ENCODE assay signal across 27 mouse cellular contexts in the genomic region with DNA sequence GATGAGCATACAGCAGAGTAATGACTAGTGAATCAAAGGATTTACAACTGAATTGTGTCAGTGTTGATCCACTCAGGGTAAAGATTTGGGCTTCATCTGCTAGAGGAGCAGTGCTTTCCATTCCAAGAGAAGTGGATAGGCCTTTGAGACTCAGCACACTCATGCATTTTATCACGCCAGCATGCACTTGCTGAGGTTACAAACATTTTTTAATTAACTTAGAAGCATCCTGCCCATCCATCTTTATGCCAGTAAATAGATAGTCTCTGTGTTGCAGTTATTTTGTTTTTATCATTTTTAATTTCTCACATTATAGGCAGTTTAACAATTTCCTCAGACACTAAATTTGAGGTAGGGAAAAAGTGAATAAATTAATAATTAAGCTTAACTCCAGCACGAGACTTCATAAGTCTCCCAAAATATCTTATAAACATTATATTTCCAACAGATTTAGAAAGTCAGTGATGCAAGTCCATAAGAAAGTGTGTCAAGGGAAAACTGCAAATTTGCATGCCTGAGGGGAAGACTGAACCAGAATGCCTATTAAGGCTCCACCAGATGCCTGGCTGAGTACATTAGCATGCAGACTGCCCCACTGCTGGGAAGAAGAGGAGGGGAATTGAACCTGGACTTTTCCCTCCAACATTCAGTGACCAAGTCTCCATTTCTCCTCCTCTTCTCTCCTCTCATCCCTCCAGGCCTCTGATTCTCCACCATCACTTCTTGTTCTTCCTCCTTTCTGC.
A peak's percentile ranks its signal among the peaks of the same experiment; 100 is the strongest.
DNase-seq lines count a peak whose midpoint lies in the region; ATAC-seq and TF ChIP-seq lines count a peak whose summit lies in the region.
"Had no signal": no experiment of that assay in that cellular context is flagged by ENCODE, and none has a peak within 500 bp of the region (broad histone marks: within the 10 kb centered on the region; RNA-seq: fewer than 3 reads in every experiment).

No protein-coding gene starts in this region.

- WGBS in hindbrain, embryonic 16.5 days = 62% methylated on average over 2 of the region's 2 CpGs
- 69% methylated on average over 2 of the region's 2 CpGs for WGBS in hindbrain, postnatal 0 days

- no peaks in the 10 kb centered on the region for H3K9me3 ChIP-seq in hindbrain, embryonic 16.5 days (ENCODE audit: control insufficient read depth, low read length)
- no peaks in the 10 kb centered on the region for H3K9me3 ChIP-seq in hindbrain, postnatal 0 days (ENCODE audit: low read length)
- H3K9me3 ChIP-seq: forebrain, embryonic 13.5 days; kidney, embryonic 15.5 days; liver, embryonic 12.5 days; midbrain, embryonic 13.5 days had no signal

- H3K27me3 ChIP-seq in hindbrain, embryonic 16.5 days (replicated peaks; ENCODE audit: control insufficient read depth, insufficient read depth, low read length) = no peaks in the 10 kb centered on the region
- no peaks in the 10 kb centered on the region for H3K27me3 ChIP-seq in hindbrain, postnatal 0 days (ENCODE audit: insufficient read depth, low read length)
- H3K27me3 ChIP-seq: forebrain, embryonic 13.5 days; kidney, embryonic 15.5 days; liver, embryonic 12.5 days; midbrain, embryonic 13.5 days; Patski had no signal

- no peak overlapping the region for H3K4me2 ChIP-seq in hindbrain, embryonic 16.5 days (ENCODE audit: low read length)
- no peak overlapping the region for H3K4me2 ChIP-seq in hindbrain, postnatal 0 days (ENCODE audit: low read depth, low read length)
- H3K4me2 ChIP-seq: forebrain, embryonic 13.5 days; heart, embryonic 11.5 days; kidney, embryonic 15.5 days; liver, embryonic 12.5 days; midbrain, embryonic 13.5 days had no signal

- no peak overlapping the region for H3K27ac ChIP-seq in hindbrain, embryonic 16.5 days (ENCODE audit: low read depth, low read length)
- H3K27ac ChIP-seq in hindbrain, postnatal 0 days = no peak overlapping the region
- H3K27ac ChIP-seq: forebrain, embryonic 13.5 days; kidney, embryonic 15.5 days; layer of hippocampus, adult 2 months; liver, embryonic 12.5 days; midbrain, embryonic 13.5 days had no signal

- DNase-seq in cerebellum, adult 9-11 months = peak; percentile 4
- DNase-seq in cerebellum, adult 11-12 months = no peak
- DNase-seq in hindbrain, postnatal 0 days (ENCODE audit: low spot score) = no peak
- peak; percentile 11 for DNase-seq in retina, postnatal 1 day
- no peak for DNase-seq in retina, embryonic 14.5 days (ENCODE audit: low spot score)
- no peak for DNase-seq in heart, postnatal 4 days
- DNase-seq: adrenal gland, postnatal 10 days; cerebellum, adult 18-20 months; cerebellum, postnatal 36 days; gastrocnemius, postnatal 25 days; heart, adult 18-20 months; heart, postnatal 36 days; kidney, adult 18-20 months; kidney, postnatal 25 days; left cerebral cortex, postnatal 4 days; liver, postnatal 0 days; lung, postnatal 36 days; thymus, postnatal 4 days had no signal

- 0 out of 2 replicates have a peak, but pooled peaks have one; percentile 37 for ATAC-seq in hindbrain, embryonic 16.5 days
- no peak for ATAC-seq in hindbrain, postnatal 0 days
- ATAC-seq: forebrain, embryonic 13.5 days; liver, embryonic 12.5 days; liver, postnatal 0 days; midbrain, embryonic 13.5 days; Patski had no signal

- H3K4me1 ChIP-seq in hindbrain, embryonic 16.5 days (ENCODE audit: control insufficient read depth, insufficient read depth, low read depth, low read length) = no peaks in the 10 kb centered on the region
- no peaks in the 10 kb centered on the region for H3K4me1 ChIP-seq in hindbrain, postnatal 0 days (ENCODE audit: insufficient read depth, low read length)
- H3K4me1 ChIP-seq: forebrain, embryonic 13.5 days; kidney, embryonic 15.5 days; liver, embryonic 12.5 days; midbrain, embryonic 13.5 days had no signal

- H3K4me3 ChIP-seq in hindbrain, embryonic 16.5 days (ENCODE audit: low read length) = no peak overlapping the region
- H3K4me3 ChIP-seq in hindbrain, postnatal 0 days (ENCODE audit: low read length) = no peak overlapping the region
- H3K4me3 ChIP-seq: forebrain, embryonic 13.5 days; kidney, embryonic 15.5 days; layer of hippocampus, adult 2 months; liver, embryonic 12.5 days; midbrain, embryonic 13.5 days; myocyte had no signal

- H3K9ac ChIP-seq in hindbrain, embryonic 16.5 days (ENCODE audit: low read depth, low read length) = no peak overlapping the region
- H3K9ac ChIP-seq in hindbrain, postnatal 0 days (replicated peaks; ENCODE audit: low read length) = no peak overlapping the region
- H3K9ac ChIP-seq: forebrain, embryonic 13.5 days; kidney, embryonic 15.5 days; liver, embryonic 12.5 days; liver, postnatal 0 days; midbrain, embryonic 13.5 days had no signal

- no peak for TF ChIP-seq CTCF in hindbrain, postnatal 0 days (IDR thresholded peaks at IDR 0.05; ENCODE audit: low read depth)

- H3K36me3 ChIP-seq in hindbrain, embryonic 16.5 days (ENCODE audit: control insufficient read depth, insufficient read depth, low read length) = no peaks in the 10 kb centered on the region
- no peaks in the 10 kb centered on the region for H3K36me3 ChIP-seq in hindbrain, postnatal 0 days (ENCODE audit: insufficient read depth, low read length)
- H3K36me3 ChIP-seq: kidney, embryonic 15.5 days; liver, embryonic 12.5 days; midbrain, embryonic 13.5 days had no signal

Comparison
In these comparisons a context has a peak if more than half of its experiments do, and no peak if none do; other contexts are left out.
1. DNase-seq: peak in cerebellum, adult 9-11 months (single experiment) and retina, postnatal 1 day (single experiment); none in cerebellum, adult 11-12 months (single experiment), hindbrain, postnatal 0 days (single experiment), retina, embryonic 14.5 days (single experiment) and heart, postnatal 4 days (single experiment).